7 mouse cellular contexts compared by ENCODE assay signal in the genomic region with DNA sequence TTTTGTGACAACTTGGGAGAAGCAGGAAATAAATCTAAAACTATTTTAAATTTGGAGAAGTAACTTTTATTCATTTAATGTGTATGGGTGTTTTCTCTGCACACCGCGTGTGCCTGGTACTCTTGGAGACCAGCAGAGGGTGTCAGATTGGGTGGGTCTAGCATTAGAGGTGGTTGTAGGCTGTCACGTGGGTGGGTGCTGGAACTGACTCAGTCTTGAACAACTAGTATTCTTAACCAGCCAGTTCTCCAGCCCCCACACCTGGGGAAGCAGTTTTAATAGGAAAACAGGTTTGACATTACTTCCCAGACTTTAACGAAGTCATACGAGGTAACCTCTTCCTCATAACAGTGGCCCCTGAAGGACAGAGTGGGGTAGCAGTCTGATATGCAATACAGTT. TPM values are rescaled to one million over a fixed set of nuclear protein-coding genes. Genes with fewer than 3 reads are reported as not detected.
DNase-seq lines count a peak whose midpoint lies in the region; ATAC-seq lines count a peak whose summit lies in the region.

No protein-coding gene starts in this region.

- peak; percentile 28 to 34 for DNase-seq in left cerebral cortex, adult 18-20 months (ENCODE audit: low spot score in 2 of 2)
- no peak for DNase-seq in left cerebral cortex, adult 11 months (ENCODE audit: low spot score)
- peak; percentile 82 for DNase-seq in ZHBTc4 (ENCODE audit: low read depth, low spot score)
- DNase-seq in liver, embryonic 11.5 days (ENCODE audit: low spot score): peak; percentile 36
- DNase-seq in retina, embryonic 14.5 days (ENCODE audit: low spot score): peak; percentile 39

- H3K27me3 ChIP-seq in forebrain, embryonic 13.5 days: no peaks in the 10 kb centered on the region
- no peaks in the 10 kb centered on the region for H3K27me3 ChIP-seq in liver, embryonic 11.5 days (replicated peaks; ENCODE audit: control insufficient read depth, insufficient read depth, low read length)

- H3K4me1 ChIP-seq in forebrain, embryonic 13.5 days: peaks cover 15% of the 10 kb centered on the region
- H3K4me1 ChIP-seq in liver, embryonic 11.5 days (replicated peaks; ENCODE audit: control insufficient read depth, insufficient read depth, low read length): peaks cover 21% of the 10 kb centered on the region

- 0 out of 2 replicates have a peak overlapping the region, but pooled peaks have one; percentile 77 for H3K9ac ChIP-seq in forebrain, embryonic 13.5 days
- H3K9ac ChIP-seq in liver, embryonic 11.5 days (ENCODE audit: low read depth, low read length): no peak overlapping the region

- no peaks in the 10 kb centered on the region for H3K9me3 ChIP-seq in forebrain, embryonic 13.5 days (replicated peaks)
- no peaks in the 10 kb centered on the region for H3K9me3 ChIP-seq in liver, embryonic 11.5 days (ENCODE audit: control insufficient read depth, low read length)

- peak overlapping the region; percentile 57 for H3K4me3 ChIP-seq in forebrain, embryonic 13.5 days
- H3K4me3 ChIP-seq in liver, embryonic 11.5 days (ENCODE audit: low read depth, low read length): no peak overlapping the region

- peak overlapping the region; percentile 71 for H3K4me2 ChIP-seq in forebrain, embryonic 13.5 days
- peak overlapping the region; percentile 72 for H3K4me2 ChIP-seq in liver, embryonic 11.5 days

- H3K36me3 ChIP-seq in forebrain, embryonic 13.5 days (ENCODE audit: poor library complexity, severe bottlenecking): peaks cover 13% of the 10 kb centered on the region
- H3K36me3 ChIP-seq in liver, embryonic 11.5 days (ENCODE audit: control insufficient read depth, insufficient read depth, low read length): peaks cover 4% of the 10 kb centered on the region; the same call in 1 of the 2 replicates

- no peak overlapping the region for H3K27ac ChIP-seq in forebrain, embryonic 13.5 days
- no peak overlapping the region for H3K27ac ChIP-seq in liver, embryonic 11.5 days (ENCODE audit: low read depth, low read length)

- ATAC-seq in forebrain, embryonic 13.5 days: no peak
- no peak for ATAC-seq in liver, embryonic 11.5 days (replicated peaks; ENCODE audit: low FRiP score)
- no peak for ATAC-seq in inflammation-experienced regulatory T-cells, adult 6 months

- WGBS in forebrain, embryonic 13.5 days: 74% methylated on average over 5 of the region's 5 CpGs
- 56% methylated on average over 5 of the region's 5 CpGs for WGBS in liver, embryonic 11.5 days

RNA-seq across cellular contexts. Expression of gene Prpsap2, which starts 1.4 kb away (rescaled TPM):
- 10 to 100 TPM; 37.8 to 40.0 TPM for total RNA-seq in left cerebral cortex, adult 18-20 months (2021)
- 66.0 and 69.6 TPM in 2 replicates for polyA plus RNA-seq in forebrain, embryonic 13.5 days (2015; fragmentation: Nextera tagmentation; extraction: Ambion mirVana)
- 15.4 and 15.7 TPM in 2 replicates for polyA plus RNA-seq in liver, embryonic 11.5 days (2014; fragmentation: Nextera tagmentation; extraction: Ambion mirVana)
- 10 to 100 TPM; 25.4 to 34.4 (median 31.2) TPM for polyA plus RNA-seq in inflammation-experienced regulatory T-cells, adult 6 months (2017; shearing (Covaris generic))

RNA-seq across cellular contexts. Expression of gene Slc5a10, which starts 39.9 kb away (rescaled TPM):
- under 1 TPM in 1 of 2 experiments, not detected in 1; 0.19 TPM for total RNA-seq in left cerebral cortex, adult 18-20 months (2021)
- polyA plus RNA-seq in forebrain, embryonic 13.5 days (2015; fragmentation: Nextera tagmentation; extraction: Ambion mirVana): not detected in 2 replicates
- polyA plus RNA-seq in liver, embryonic 11.5 days (2014; fragmentation: Nextera tagmentation; extraction: Ambion mirVana): not detected in 2 replicates
- polyA plus RNA-seq in inflammation-experienced regulatory T-cells, adult 6 months (2017; shearing (Covaris generic)): under 1 TPM in 1 of 3 experiments, not detected in 2; 0.38 TPM
